Mouse (Mus musculus) spleen, adult 2 months (tissue): ENCODE data around the gene Lpin1. TPM values are rescaled to one million over a fixed set of nuclear protein-coding genes. Genes with fewer than 3 reads are reported as not detected.

Experiments used
- DNase-seq, 2 experiments: peaks; one replicate each; pipeline versions ENCODE4 v3.0.0 to v3.0.0-alpha.2; 2012 to 2021; ENCODE audit warnings: low spot score in 2 of 2, low read depth in 1 of 2
- H3K27ac ChIP-seq: fragments of 200-500 bp; 2 replicates; pipeline ENCODE4 v1.5.1; 2012; ENCODE audit warnings: low read length, inconsistent platforms; ENCODE audit not compliant: insufficient read depth
- H3K27me3 ChIP-seq: fragments of 200-500 bp; 2 replicates; pipeline ENCODE4 v1.6.1; 2012; ENCODE audit warnings: mild to moderate bottlenecking, moderate library complexity, low read length, inconsistent platforms; ENCODE audit not compliant: control insufficient read depth, insufficient read depth
- H3K36me3 ChIP-seq: fragments of 200-500 bp; 2 replicates; pipeline ENCODE4 v1.6.1; 2012; ENCODE audit warnings: mild to moderate bottlenecking, low read length, inconsistent platforms; ENCODE audit not compliant: control insufficient read depth, insufficient read depth
- H3K4me1 ChIP-seq: fragments of 200-500 bp; 2 replicates; pipeline ENCODE4 v1.6.1; 2011; ENCODE audit warnings: inconsistent platforms; ENCODE audit not compliant: control insufficient read depth, insufficient read depth, insufficient read length
- H3K4me3 ChIP-seq: fragments of 200-500 bp; 2 replicates; pipeline ENCODE4 v1.5.1; 2011; ENCODE audit warnings: mild to moderate bottlenecking, inconsistent platforms; ENCODE audit not compliant: insufficient read depth, insufficient read length; ENCODE audit errors: extremely low read depth
- CTCF ChIP-seq: fragments of 200-500 bp; IDR thresholded peaks from 2 replicates; pipeline ENCODE4 v1.5.1; 2011; ENCODE audit warnings: mild to moderate bottlenecking, inconsistent platforms; ENCODE audit not compliant: insufficient read depth, insufficient read length, insufficient replicate concordance; ENCODE audit errors: extremely low read depth
- POLR2A ChIP-seq: fragments of 200-500 bp; IDR thresholded peaks from 2 replicates; pipeline ENCODE4 v1.6.1; 2011; ENCODE audit warnings: low read depth, low read length, inconsistent platforms
- whole genome bisulfite sequencing: fragments of 180-500 bp; shearing (Covaris S2); methylation state at CpG from one replicate; pipeline ENCODE4 v1.1.7; 2018; 5-methylcytosine and 5-hydroxymethylcytosine counted together
- polyA plus RNA-seq: library from polyadenylated mRNA; depleted of rRNA; stranded (reverse); fragments of >200 nt; gene quantifications from 2 replicates; pipeline ENCODE4 v1.2.3, GENCODE M21; 2012

The Lpin1 gene
- polyA plus RNA-seq, 1 experiment, result 13.3 TPM

- TF ChIP-seq POLR2A (no peak), CTCF (no peak)
- H3K4me3 ChIP-seq, result peak overlapping the region; percentile 86; the same call in 1 of the 2 replicates
- DNase-seq, result no peak
- no peaks in the 10 kb centered on the region for H3K27me3 ChIP-seq
- peaks cover 4% of the 10 kb centered on the region; the same call in 1 of the 2 replicates for H3K4me1 ChIP-seq
- H3K36me3 ChIP-seq, result no peaks in the 10 kb centered on the region
- WGBS, result 34% methylated on average over 7 of the region's 7 CpGs
- peak overlapping the region; percentile 31; the same call in 1 of the 2 replicates for H3K27ac ChIP-seq
Measured at GRCm38 (mm10) chr12:16588396-16589042, 22.2 kb downstream of the Lpin1 start.

GRCm38 (mm10) chr12:16587767-16588166, 23.0 kb downstream of the Lpin1 start:
- Histone ChIP-seq H3K27ac (no peak overlapping the region), H3K36me3 (no peaks in the 10 kb centered on the region), H3K4me1 (peaks cover 10% of the 10 kb centered on the region; the same call in 1 of the 2 replicates), H3K4me3 (no peak overlapping the region), H3K27me3 (no peaks in the 10 kb centered on the region)
- WGBS, result 84% methylated on average over 5 of the region's 5 CpGs
- TF ChIP-seq CTCF, result no peak
- TF ChIP-seq POLR2A, result no peak
- DNase-seq, result no peak

GRCm38 (mm10) chr12:16587111-16587510, 23.7 kb downstream of the Lpin1 start:
- DNase-seq, result no peak
- 87% methylated on average over 2 of the region's 2 CpGs for WGBS
- TF ChIP-seq POLR2A (no peak), CTCF (no peak)
- no peak overlapping the region for H3K4me3 ChIP-seq
- H3K4me1 ChIP-seq, result peaks cover 11% of the 10 kb centered on the region; the same call in 1 of the 2 replicates
- H3K27ac ChIP-seq, result no peak overlapping the region
- H3K27me3 ChIP-seq, result no peaks in the 10 kb centered on the region
- H3K36me3 ChIP-seq, result no peaks in the 10 kb centered on the region

GRCm38 (mm10) chr12:16584964-16585363, 25.8 kb downstream of the Lpin1 start:
- Histone ChIP-seq H3K27ac (no peak overlapping the region), H3K36me3 (no peaks in the 10 kb centered on the region), H3K27me3 (no peaks in the 10 kb centered on the region), H3K4me3 (no peak overlapping the region), H3K4me1 (peaks cover 11% of the 10 kb centered on the region; the same call in 1 of the 2 replicates)
- WGBS, result 80% methylated on average over 3 of the region's 3 CpGs
- DNase-seq, result no peak
- TF ChIP-seq POLR2A (no peak), CTCF (no peak)

GRCm38 (mm10) chr12:16584035-16584682, 26.6 kb downstream of the Lpin1 start:
- no peaks in the 10 kb centered on the region for H3K27me3 ChIP-seq
- no peak for TF ChIP-seq CTCF
- no peak for TF ChIP-seq POLR2A
- 17% methylated on average over 14 of the region's 14 CpGs for WGBS
- peaks cover 11% of the 10 kb centered on the region; the same call in 1 of the 2 replicates for H3K4me1 ChIP-seq
- no peak overlapping the region for H3K4me3 ChIP-seq
- DNase-seq, result peak in 1 of 2 experiments; percentile 15
- H3K27ac ChIP-seq, result peak overlapping the region; percentile 65
- H3K36me3 ChIP-seq, result 0 out of 2 replicates have a peak, but pooled peaks cover 1% of the 10 kb centered on the region

GRCm38 (mm10) chr12:16583313-16583712, 27.5 kb downstream of the Lpin1 start:
- 66% methylated on average over 3 of the region's 3 CpGs for WGBS
- Histone ChIP-seq H3K36me3 (peaks cover 1% of the 10 kb centered on the region; the same call in 1 of the 2 replicates), H3K27ac (peak overlapping the region; percentile 65), H3K4me3 (no peak overlapping the region), H3K4me1 (peaks cover 9% of the 10 kb centered on the region; the same call in 1 of the 2 replicates), H3K27me3 (no peaks in the 10 kb centered on the region)
- DNase-seq, result no peak
- TF ChIP-seq CTCF (no peak), POLR2A (no peak)

- no peak for DNase-seq
- Histone ChIP-seq H3K4me3 (no peak overlapping the region), H3K36me3 (peaks cover 1% of the 10 kb centered on the region), H3K27ac (peak overlapping the region; percentile 6), H3K4me1 (peaks cover 9% of the 10 kb centered on the region; the same call in 1 of the 2 replicates), H3K27me3 (no peaks in the 10 kb centered on the region)
- TF ChIP-seq POLR2A (no peak), CTCF (no peak)
- 72% methylated on average over 9 of the region's 9 CpGs for WGBS
Measured at GRCm38 (mm10) chr12:16580306-16580705, 30.5 kb downstream of the Lpin1 start.
